Mouse (Mus musculus): ENCODE data around the gene Sgk1.
A peak's percentile ranks its signal among the peaks of the same experiment; 100 is the strongest.

The Sgk1 gene

DNA sequence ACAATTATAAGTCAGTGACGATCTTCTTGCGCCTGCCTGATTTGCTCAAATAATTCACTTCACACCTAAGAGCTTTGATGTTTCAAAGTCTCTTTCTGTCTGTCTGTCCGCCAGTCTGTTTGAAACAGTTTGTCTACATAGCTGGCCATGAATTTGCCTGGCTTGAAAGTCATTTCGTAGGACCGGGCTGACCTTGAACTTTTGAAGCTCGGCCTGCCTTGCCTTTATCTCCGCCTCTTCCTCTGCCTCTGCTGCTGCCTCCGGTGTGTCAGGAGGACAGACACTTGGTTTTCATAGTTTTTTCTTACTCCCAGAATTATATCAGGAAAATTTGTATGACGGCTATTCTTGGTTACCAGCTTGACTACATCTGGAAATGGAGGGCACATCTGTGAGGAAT, 96.4 kb downstream of the Sgk1 start:
- no peak for DNase-seq

DNA sequence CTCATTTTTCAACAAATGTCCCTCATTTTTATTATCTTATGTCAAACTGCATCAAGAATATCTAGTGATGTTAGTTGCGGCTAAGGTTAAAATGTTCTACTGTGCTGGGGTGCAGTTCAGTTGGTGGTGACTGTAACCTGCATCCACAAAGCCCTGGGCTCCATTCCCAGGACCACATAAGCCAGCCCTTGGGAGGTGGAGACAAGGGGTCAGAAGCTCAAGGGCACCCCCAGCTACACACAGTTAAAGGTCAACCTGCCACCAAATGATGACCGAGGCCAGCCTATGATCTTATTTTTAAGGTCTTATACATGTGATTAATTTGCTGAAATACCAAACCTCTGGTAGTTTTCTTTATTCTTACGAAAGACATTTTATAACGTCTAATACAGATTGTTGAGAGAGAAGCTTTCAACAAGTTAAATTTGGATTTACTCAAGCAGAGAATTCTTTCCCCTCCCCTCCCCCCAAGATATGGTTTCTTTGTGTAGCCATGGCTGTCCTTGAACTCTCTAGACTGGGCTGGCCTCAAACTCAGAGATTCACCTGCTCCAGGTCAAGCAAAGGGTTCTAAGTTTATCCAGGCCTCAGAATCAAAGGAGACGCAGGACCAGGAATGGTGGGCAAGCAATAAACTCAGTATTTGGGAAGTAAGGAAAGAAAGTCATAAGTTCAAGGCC, 97.4 kb downstream of the Sgk1 start:
- DNase-seq, result no peak

- no peak for DNase-seq
Measured at GRCm38 (mm10) chr10:21980780-21981435, 98.9 kb downstream of the Sgk1 start.

- no peak for DNase-seq
Measured at GRCm38 (mm10) chr10:21982303-21982702, 100.3 kb downstream of the Sgk1 start.

GRCm38 (mm10) chr10:21988489-21988888, 106.5 kb downstream of the Sgk1 start:
- no peak for DNase-seq

DNA sequence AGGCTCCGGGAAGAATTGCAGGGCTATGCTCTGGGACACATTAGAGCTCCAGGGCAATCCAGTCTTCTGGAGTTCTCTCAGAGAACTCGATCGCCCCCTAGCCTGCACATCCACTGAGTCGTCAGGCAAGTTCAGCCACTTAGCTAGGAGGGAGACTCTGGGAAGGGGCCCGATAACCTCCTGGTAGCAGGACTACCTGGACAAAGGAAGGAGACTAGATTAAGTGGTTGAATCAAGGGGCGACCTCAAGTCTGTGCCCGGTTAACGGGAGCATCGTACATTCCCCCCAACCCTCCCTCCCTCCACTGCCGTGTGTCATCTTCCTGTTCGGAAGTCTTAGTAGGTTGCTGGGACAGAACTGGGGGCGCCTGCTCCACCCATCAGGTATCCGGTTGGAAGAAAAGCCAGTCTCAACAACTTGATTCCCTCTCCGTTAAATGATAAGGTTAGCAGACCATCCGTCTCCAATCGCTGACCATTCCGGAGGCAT, 109.4 kb downstream of the Sgk1 start:
- DNase-seq, result peak; percentile 85 to 87

DNA sequence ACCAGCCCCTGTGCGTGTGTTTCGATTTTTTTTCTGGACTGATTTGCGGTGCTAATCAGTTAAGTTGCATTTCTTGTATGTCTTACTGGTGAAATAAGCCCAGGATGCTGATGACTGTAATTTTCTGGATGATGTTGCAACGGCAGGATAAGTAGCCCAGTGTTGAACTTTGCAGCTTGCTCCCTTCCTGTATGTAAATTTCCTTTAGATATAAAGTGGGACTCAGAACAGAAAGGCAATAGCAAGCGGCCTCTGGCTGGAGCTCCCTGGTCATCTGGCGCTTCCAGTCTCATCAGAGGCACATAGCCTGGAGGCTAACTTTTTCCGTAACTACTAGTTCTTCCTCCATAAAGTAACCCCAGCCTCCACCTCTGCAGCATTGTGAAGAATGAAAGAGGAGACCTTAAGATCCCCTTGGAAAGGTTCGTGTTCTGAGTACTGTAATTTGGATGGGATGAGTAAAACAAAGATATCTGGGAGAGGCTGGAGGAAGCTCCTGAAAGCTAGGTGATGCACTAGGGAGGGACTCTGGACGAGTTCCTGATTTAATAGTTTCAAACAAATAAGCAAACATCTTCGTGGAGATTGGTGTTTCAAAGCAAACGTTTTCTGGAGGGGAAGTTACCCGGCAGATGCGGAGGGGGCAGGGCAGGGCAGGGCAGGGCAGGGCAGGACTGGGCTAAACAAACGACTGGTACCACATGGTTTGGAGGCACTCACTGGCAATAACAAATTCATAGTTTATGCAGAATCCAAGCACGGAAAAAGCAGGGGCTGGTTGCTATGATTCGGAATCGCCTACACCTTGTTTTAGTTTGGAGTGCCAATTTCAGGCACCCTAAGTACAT, 110.2 kb downstream of the Sgk1 start:
- DNase-seq, result peak in 1 of 2 experiments; percentile 20

DNA sequence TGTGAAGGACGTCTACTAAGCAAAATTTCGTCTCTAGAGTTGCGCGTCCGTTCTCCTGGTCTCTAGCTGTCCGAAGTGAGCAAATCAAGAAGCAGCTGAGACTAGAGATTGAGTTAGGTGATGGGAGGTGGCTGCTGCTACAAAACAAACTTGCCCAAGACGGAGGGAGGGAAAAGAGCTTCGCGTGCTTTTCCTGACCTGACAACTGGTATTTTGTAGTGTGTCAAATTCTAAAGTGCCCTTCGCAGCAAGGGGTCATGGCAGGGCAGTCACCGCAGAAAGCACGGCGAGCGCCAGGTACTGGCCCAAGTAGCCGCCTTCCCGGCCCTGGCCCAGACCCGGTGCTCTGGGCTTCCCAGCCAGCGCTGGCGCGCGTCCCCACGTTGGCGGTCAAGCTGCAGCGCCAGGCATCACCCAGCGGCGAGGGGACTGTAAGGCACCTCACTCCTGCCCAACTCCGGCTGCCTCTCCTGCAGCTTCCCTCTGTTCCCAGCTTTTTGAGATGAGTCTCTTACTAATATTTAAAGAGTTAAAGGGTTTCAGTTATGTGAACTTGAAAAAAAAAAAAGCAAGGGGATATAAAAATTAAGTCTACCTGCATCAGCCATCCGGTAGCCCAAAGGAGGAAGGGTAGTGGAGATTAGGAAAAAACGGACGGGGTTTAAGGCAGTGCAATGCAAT, 111.0 kb downstream of the Sgk1 start:
- DNase-seq, result peak; percentile 84 to 90

- peak in 1 of 2 experiments; percentile 65 for DNase-seq
Measured at GRCm38 (mm10) chr10:21993515-21994373, 111.8 kb downstream of the Sgk1 start.

DNA sequence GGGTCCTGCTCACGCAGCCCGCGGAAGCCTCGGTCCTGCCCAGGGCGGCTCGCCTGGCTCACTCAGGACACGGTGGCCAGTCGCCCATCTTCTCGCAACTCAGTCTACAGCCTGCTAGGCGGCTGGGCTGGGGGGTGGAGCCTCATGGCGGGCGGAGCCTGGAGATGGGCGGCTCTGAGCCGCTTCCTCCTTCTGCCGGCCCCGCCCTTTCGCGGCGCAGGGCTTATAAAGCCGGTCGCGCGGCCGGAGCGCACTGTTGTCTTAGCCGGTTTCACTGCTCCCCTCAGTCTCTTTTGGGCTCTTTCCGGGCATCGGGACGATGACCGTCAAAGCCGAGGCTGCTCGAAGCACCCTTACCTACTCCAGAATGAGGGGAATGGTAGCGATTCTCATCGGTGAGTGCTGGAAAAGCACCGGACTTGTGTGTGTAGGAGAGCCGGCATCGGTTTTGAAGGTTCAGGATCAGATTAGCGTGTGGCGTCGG, 112.5 kb downstream of the Sgk1 start:
- peak; percentile 95 to 96 for DNase-seq

DNA sequence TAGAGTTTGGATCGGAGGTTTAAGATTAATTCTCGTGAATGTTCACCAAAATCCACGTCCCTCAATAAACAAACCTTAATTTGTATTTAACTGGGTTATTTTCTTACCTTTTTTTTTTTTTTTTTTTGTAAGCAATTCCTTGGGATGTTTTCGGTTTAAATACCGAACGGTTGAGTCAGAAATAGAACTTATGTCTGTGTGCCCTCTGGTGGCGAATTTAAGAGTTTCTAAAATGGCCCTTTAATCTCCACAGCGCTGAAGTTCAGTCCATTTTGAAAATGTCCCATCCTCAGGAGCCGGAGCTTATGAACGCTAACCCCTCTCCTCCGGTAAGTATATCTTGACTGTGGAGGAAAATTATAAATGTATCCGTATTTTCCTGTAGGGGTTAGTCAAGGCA, 113.2 kb downstream of the Sgk1 start:
- peak; percentile 47 to 68 for DNase-seq

GRCm38 (mm10) chr10:21995661-21996308, 113.8 kb downstream of the Sgk1 start:
- DNase-seq, result peak; percentile 77 to 79

DNA sequence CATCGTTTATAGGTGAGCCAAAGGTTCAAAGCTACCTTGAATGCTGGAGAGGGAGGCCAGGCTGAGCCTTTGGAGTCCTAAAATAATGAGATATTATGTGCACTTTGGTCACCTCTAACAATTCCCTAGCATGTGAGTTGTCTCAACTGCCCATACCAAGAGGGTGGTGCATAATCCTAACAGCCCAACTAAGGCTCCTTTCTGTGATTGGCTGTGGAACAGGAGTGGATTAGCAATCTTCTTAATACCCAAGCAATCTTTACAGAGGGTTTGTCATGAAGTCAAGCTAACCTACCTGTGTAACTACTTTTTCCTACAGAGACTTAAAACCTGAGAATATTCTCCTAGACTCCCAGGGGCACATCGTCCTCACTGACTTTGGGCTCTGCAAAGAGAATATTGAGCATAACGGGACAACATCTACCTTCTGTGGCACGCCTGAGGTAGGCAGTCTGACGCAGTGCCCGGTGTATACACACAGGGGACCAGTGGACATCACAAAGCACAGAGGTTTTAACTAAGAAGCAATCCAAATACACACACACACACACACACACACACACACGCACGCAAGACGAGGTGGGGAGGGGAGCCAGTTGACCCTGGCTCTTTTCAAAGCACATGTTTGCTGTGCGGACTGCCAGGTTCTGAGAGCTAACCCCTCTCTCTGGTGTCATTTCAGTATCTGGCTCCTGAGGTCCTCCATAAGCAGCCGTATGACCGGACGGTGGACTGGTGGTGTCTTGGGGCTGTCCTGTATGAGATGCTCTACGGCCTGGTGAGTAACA, 114.9 kb downstream of the Sgk1 start:
- no peak for DNase-seq

GRCm38 (mm10) chr10:21997550-21998204, 115.7 kb downstream of the Sgk1 start:
- no peak for DNase-seq

GRCm38 (mm10) chr10:21998503-21999180, 116.7 kb downstream of the Sgk1 start:
- DNase-seq, result no peak

GRCm38 (mm10) chr10:22000491-22001306, 118.7 kb downstream of the Sgk1 start:
- DNase-seq, result no peak

DNA sequence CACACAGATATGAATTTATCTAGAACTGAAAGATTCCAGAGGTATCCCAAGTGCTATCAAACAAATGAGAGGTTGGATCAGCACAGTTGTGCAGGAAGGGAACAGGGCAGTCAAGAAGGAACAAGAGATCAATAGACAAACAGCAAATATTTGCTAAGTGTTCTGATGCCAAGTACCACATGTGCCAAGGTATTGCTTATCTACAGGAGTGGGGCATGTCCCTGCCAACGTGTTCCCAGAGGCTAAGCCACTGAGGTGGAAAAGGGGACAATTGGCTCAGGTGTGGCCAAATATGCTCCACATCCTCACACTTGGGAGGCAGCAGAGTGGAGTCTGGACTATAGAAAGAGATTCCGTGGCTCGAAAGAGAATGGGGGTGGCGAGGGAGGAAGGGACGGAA, 119.6 kb downstream of the Sgk1 start:
- no peak for DNase-seq

DNA sequence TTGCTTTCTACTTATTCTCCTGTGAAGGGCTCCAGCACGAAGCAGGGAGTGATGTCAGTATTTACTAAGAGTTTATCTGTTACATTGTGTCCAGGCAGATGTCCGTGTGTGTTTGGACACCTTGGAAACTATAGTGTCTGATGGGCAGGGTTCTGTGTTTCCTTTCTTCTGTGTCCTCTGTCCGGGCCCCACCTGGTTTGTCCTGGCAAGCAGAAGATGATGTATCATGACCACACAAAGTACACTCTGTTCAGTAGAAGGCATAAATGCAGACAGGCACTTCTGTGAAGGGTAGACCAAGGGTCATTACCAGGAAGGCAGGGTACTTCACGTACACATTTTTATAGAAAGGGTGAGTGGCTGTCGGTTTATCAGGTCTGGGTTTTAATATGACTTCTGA, 122.8 kb downstream of the Sgk1 start:
- DNase-seq, result no peak

All from cerebellum, postnatal 36 days (tissue).